Mouse (Mus musculus) layer of hippocampus, adult 8-10 months (tissue): ENCODE data around the gene Castor2. TPM values are rescaled to one million over a fixed set of nuclear protein-coding genes. Genes with fewer than 3 reads are reported as not detected.

Experiments
- DNase-seq, 2 experiments: peaks; one replicate each; pipeline ENCODE4 v3.0.0; 2022; ENCODE audit warnings: low spot score in 2 of 2
- total RNA-seq, 4 experiments: library from RNA; stranded (reverse); gene quantifications; 2 replicates each; pipeline ENCODE4 v1.2.4; 2022

Gene Castor2
- 100 to 1,000 TPM in 1 of 4 experiments, 10 to 100 TPM in 3; 53.3 to 102 (median 68.7) TPM for total RNA-seq

DNA sequence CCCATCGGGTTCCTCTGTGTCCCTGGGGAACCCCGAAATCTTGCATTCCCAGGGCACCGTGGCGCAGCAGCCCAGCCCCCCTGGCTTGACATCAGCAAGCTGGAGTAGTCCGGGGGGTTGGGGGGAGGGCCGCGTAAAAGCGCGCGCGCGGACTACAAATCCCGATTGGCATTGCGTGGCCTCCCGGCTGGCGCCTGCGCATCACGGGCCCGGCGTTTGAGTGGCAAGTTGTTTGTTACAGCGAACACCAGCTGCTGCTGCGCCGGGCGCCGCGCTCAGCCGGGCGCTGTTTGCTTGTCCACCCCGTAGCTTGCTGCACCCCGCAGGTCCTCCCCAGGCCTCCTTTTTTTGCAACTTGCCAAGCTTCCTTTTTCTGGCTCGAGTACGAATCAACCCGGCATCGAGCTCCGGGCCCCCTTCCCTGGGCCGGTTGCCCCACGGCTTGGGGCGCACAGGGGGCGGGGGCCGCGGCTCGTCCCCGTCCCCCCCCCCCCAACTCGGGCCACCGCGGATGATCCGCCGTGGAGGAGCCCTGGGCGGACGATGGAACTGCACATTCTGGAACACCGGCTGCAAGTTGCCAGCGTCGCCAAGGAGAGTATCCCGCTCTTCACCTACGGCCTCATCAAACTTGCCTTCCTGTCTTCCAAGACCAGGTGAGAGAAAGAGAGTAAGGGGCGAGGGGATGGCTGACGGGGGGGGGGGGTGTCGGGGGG is at the start of gene Castor2:
TSS of gene Castor2 (plus strand) at position 216 of the 716 bp plus-strand sequence.
- peak; percentile 93 to 96 for DNase-seq

- no peak for DNase-seq
Observed at GRCm38 (mm10) chr5:134050711-134051110, 48.8 kb upstream of the Castor2 start.

DNA sequence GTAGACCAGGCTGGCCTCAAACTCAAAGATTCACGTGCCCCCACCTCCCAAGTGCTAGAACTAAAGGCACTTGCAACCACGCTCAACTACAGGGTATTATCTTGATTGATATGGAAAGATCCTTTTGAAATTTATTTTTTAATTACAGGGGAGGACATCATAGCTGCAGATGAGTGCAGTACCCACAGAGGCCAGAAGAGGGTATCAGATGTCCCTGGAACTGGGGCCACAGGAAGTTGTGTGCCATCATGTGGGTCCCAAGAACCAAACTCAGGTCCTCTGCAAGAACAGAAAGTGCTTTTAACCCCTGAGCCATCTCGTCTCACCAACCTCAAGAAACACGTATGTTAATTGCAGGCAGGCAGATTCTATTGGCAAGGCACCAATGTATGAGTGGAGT is 46.9 kb upstream of the Castor2 start:
- DNase-seq = no peak

- no peak for DNase-seq
Observed at GRCm38 (mm10) chr5:134054496-134054895, 45.0 kb upstream of the Castor2 start.

DNA sequence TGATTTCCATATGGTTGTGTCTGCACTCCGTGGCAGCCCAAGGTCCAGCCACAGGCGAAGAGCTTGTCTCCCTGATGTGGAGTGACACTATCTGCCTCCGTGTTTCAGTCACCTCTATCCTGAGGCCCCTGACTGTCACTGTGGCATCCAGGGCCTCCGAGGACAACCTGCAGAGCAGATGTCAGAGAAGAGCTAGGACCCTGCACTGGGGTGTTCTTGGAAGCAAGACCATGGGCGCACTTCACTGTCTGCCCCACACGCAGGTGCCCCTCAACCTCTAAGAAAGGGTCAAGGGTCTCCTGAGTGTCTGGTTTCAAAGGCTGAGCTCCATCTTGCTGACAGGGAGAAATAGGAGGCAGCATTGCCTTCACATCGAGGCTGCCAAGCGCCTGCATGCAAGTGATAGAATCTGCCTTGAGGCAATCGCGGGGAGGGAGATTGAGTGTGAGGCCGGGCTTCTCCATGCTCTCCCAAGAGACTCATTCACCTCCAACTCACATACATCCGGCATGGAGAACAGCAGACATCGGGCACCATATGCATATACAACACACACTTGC is 40.6 kb upstream of the Castor2 start:
- no peak for DNase-seq

GRCm38 (mm10) chr5:134063362-134064064 is 36.0 kb upstream of the Castor2 start:
- peak; percentile 71 to 91 for DNase-seq

DNA sequence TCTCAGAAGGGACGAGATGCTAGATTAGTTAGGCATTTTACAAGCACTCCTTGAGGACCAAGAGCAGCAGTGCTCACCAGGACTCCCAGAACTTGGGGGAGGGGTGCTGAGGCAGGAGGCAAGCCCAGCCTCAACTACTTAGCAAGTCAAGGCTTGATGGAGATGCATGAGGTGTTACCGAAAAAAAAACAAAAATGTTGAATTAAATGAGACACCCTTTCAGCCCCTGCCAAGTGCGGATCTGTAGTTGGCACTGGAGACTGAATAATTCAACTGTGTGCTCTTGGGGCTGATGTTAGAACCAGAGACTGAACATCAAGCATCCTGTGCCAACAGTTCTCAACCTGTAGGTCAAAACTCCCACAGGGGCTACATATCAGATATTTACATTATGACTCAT is 33.2 kb upstream of the Castor2 start:
- no peak for DNase-seq

DNA sequence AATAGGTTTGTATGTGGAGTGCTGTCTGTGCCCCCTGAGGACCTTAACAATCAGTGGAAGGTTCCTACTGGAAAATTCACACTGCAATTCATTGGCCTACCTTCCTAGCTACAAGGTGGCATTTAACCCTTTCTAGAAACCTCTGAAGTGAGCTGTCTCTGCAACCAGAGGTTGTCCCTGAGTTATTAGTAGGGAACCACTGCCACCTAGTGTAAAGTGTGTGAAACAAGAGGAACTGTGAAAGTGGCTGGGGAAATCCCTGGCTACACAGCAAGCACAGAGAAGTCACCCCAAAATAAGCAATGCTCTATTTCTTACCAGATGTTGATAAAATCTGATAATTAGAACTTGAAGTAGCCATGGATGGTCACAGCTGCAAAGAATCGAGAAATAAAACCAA is 31.6 kb upstream of the Castor2 start:
- no peak for DNase-seq

GRCm38 (mm10) chr5:134073512-134074041 is 25.9 kb upstream of the Castor2 start:
- DNase-seq = no peak

DNA sequence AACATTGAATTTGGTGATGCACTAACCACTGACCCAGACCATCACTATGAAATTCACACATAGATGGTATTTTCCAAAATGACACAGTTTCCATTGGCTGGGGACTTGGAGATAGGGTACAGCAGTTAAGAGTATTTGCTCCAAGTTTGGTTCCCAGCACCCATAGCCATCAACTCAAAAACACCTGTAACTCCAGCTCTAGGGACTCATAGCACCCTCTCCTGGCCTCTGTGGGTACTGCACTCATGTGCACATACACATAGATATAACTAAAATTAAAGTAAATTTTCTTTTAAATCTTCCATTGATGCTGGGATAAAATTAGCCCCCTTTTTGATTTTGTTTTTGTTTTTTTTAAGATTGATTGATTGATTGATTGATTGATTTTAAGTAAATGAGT is 25.1 kb upstream of the Castor2 start:
- no peak for DNase-seq

- DNase-seq = no peak
Observed at GRCm38 (mm10) chr5:134076175-134076574, 23.3 kb upstream of the Castor2 start.

- no peak for DNase-seq
Observed at GRCm38 (mm10) chr5:134080685-134081548, 18.6 kb upstream of the Castor2 start.

DNA sequence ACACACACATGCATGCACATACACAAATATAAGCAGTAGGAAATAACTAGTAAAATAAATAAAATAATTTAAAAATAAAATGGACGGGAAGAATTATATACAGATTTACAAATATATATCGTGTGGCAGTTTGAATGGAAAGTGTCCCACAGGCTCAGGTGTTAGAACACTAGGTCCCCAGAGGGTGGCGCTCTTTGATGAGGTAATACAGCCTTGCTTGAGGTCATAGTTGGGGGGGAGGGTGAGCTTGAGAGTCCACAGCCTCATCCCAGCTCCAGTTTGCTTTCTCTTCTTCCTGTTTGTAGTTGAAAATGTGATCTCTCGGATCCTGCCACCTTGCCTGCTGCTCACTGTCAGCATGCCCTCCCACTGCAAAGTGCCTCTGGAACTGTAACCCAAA is 14.3 kb upstream of the Castor2 start:
- no peak for DNase-seq

DNA sequence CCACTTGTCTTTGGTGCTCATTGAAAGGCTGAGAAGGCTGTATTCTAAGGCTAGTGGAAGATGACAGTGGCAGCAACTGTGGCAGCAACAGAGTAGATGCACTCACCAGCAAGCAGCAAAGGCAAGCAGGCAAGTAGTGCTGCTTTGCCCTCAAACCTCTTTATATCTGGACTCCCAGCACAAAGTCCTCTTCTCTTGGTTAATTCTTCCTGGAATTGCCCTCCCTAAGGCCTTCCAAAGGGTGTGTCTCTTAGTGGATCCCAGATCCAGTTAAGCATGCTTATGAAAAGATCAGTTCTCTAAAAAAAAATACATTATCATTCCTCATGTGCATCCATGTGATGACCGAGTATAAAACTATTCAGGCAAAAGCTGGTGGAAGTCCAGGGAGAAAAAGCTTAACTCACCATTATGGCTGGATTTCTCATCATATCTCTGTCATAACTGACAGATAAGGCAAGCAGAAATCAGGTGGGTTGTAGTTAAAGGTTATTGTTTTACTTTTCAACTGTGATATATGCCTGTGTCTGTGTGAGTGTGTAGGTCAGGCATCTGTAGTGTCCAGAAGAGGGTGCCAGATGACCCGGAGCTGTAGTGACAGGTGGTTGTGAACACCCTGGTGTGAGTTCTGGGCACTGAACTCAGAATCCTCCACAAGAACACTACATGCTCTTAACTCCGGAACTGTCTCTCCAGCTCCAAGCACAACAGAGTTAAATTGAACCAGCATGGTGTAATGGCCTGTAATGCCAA is 13.4 kb upstream of the Castor2 start:
- no peak for DNase-seq

DNA sequence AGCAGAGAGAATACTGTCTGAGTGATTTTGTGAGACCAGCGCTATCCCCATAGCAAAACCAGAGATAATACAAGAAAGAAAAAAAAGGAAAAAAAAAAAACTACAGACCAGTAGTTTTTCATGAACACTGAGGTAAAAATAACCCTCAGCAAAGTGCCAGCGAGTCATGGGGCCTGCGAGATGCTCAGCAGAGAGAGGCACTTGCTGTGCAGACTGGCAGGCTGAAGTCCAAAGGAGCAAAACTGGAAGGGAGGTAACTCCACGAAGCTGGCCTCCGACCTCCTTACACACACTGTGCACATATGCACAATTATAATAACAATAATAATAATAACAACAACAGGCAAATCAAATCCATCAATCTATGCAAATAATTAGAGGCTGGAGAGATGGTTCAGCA is 12.3 kb upstream of the Castor2 start:
- DNase-seq = no peak

DNA sequence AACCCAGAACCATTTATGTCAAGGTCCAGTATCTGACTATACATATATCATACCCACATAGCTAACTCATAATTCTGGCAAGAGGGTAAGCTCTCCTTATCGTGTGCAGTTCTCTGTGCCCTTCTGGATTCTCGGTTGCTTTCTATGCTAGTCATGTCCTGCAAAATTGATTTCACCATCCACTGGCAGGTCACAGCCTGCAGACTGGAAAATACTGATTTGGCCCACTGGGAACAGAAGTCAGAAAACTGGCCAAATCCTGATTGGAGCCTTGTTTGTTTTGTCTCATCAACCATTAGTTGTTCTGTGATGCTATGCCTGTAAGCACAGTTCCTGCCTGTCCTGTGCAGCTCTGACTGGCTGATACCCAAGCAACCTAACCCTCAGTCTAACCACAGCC is 3.7 kb upstream of the Castor2 start:
- DNase-seq = no peak

DNA sequence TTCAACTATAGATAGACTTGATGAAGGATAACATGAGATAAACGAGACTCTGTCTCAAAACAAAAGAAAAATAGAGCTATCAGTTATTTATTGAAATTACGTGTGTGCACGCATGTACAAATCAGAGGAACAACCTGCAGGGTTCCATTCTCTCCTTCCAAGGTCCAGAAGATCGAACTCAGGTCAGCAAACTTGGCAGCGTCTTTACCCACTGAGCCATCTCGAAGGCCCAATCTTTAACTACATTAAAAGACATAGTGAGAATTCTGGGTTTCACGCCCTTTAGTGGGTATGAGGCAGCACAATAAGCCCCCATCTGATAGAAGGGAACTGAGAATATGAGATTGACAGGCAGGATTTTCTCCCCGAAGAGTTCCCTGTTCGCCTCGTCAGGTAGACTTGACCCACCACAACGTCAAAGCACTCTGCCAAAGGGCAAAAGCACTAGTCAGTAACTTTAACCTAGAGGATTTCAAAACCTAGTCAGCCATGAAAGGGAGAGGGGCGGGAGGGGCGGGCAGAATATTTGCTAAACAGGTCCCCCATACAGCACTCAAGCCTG is 1.1 kb upstream of the Castor2 start:
- DNase-seq = no peak

GRCm38 (mm10) chr5:134098976-134099375 is 535 bp upstream of the Castor2 start:
- peak in 1 of 2 experiments; percentile 33 for DNase-seq

- DNase-seq = no peak
Observed at GRCm38 (mm10) chr5:134100232-134100771, 791 bp downstream of the Castor2 start.

DNA sequence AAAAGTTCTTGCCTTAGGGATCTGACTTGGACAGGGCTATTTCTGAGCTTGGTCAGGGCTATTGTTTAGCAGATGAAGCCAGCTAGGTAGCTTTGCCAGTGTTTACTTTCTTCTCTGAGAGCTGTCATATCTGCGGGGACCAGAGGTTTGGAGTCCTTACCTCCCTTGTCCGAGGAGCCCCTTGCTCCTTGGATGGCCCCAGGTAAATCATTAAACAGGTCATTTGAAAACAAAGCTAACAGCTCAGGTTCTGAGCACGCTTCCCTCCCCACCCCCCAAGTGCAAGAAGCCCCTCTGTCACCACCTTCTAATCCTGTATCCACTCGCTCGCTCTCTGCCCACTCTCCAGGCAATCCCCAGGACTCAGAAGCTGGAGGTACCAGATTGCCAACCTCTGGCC is 1.8 kb downstream of the Castor2 start:
- no peak for DNase-seq
